Mouse (Mus musculus): ENCODE measurements around the gene Ckap2l. TPM values are rescaled to one million over a fixed set of nuclear protein-coding genes. Genes with fewer than 3 reads are reported as not detected.

The Ckap2l gene
- total RNA-seq, 2 experiments from 2014 or later = 0.59 to 0.63 TPM

- Histone ChIP-seq H3K27ac (peak overlapping the region; percentile 44), H3K4me3 (no peak overlapping the region)
- DNase-seq (ENCODE audit: extremely low spot score in 1 of 2, low spot score in 2 of 2) = peak in 1 of 2 experiments; percentile 19
- intact Hi-C loops (cut with DNase I) = no loop called here
- TF ChIP-seq CTCF (IDR thresholded peaks at IDR 0.05) = peak; percentile 8; the same call in 1 of the 2 replicates
These were observed 52.4 kb downstream of the Ckap2l start for GRCm38 (mm10) chr2:129244446-129245120.

DNA sequence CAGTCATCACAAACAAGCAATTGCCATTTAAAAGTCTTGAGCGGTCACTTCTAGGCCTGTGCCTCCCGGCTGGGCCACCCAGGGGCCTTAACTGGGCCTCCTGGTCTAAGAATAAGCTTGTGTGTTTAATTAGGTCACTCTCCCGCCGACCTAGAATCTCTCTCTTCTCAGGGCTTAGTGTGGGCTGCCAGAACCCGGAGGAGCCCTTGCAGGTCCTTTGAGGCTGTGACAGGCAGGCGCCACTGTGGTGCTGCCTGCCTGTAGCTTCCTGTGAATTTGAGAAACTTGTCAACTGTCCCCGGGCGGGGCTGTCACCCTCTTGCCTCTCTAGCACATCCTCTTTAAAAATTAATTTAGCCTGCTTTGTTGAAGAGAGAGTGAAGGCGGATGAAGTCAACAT, 53.2 kb downstream of the Ckap2l start:
- TF ChIP-seq CTCF (IDR thresholded peaks at IDR 0.05) = no peak
- DNase-seq (ENCODE audit: extremely low spot score in 1 of 2, low spot score in 2 of 2) = peak in 1 of 2 experiments; percentile 29
- no peak overlapping the region for H3K4me3 ChIP-seq
- peak overlapping the region; percentile 73; the same call in 1 of the 2 replicates for H3K27ac ChIP-seq
- intact Hi-C loops (cut with DNase I) = no loop called here

- no peak overlapping the region for H3K4me3 ChIP-seq
- intact Hi-C loops (cut with DNase I) = no loop called here
- no peak for DNase-seq (ENCODE audit: extremely low spot score in 1 of 2, low spot score in 2 of 2)
- no peak for TF ChIP-seq CTCF (IDR thresholded peaks at IDR 0.05)
- H3K27ac ChIP-seq = 0 out of 2 replicates have a peak overlapping the region, but pooled peaks have one; percentile 11
These were observed 54.0 kb downstream of the Ckap2l start for GRCm38 (mm10) chr2:129243005-129243404.

GRCm38 (mm10) chr2:129241845-129242833, 54.9 kb downstream of the Ckap2l start:
- no peak for TF ChIP-seq CTCF (IDR thresholded peaks at IDR 0.05)
- intact Hi-C loops (cut with DNase I) = no loop called here
- no peak overlapping the region for H3K27ac ChIP-seq
- no peak for DNase-seq (ENCODE audit: extremely low spot score in 1 of 2, low spot score in 2 of 2)
- H3K4me3 ChIP-seq = no peak overlapping the region

GRCm38 (mm10) chr2:129240726-129241432, 56.1 kb downstream of the Ckap2l start:
- TF ChIP-seq CTCF (IDR thresholded peaks at IDR 0.05) = no peak
- DNase-seq (ENCODE audit: extremely low spot score in 1 of 2, low spot score in 2 of 2) = peak in 1 of 2 experiments; percentile 36
- Histone ChIP-seq H3K4me3 (no peak overlapping the region), H3K27ac (no peak overlapping the region)
- intact Hi-C loops (cut with DNase I) = no loop called here

DNA sequence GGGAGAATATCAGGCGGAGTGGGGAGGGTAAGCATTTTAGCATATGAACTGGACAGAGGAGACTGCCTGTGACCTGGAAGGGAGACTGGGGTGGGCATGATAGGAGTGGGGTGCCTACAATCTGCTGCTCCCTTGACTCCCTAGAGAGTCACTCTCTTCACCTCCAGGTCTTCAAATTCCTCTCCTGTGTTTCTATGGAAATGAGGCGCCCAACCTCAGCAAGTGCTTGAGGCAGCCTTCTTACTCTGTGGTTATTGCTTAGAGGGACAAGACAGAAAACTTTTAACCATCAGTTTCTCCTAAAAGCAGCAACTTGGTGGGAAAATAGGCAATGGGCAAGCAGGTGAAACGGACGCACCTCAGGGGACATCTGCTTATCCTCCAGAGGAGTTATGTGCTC, 60.5 kb downstream of the Ckap2l start:
- TF ChIP-seq CTCF (IDR thresholded peaks at IDR 0.05) = no peak
- no peak overlapping the region for H3K4me3 ChIP-seq
- intact Hi-C loops (cut with DNase I) = no loop called here
- H3K27ac ChIP-seq = no peak overlapping the region
- no peak for DNase-seq (ENCODE audit: extremely low spot score in 1 of 2, low spot score in 2 of 2)

- DNase-seq (ENCODE audit: extremely low spot score in 1 of 2, low spot score in 2 of 2) = no peak
- Histone ChIP-seq H3K4me3 (no peak overlapping the region), H3K27ac (no peak overlapping the region)
- intact Hi-C loops (cut with DNase I) = no loop called here
- TF ChIP-seq CTCF (IDR thresholded peaks at IDR 0.05) = no peak
These were observed 62.3 kb downstream of the Ckap2l start for GRCm38 (mm10) chr2:129234731-129235130.

- TF ChIP-seq CTCF (IDR thresholded peaks at IDR 0.05) = no peak
- intact Hi-C loops (cut with DNase I) = no loop called here
- Histone ChIP-seq H3K4me3 (no peak overlapping the region), H3K27ac (no peak overlapping the region)
- DNase-seq (ENCODE audit: extremely low spot score in 1 of 2, low spot score in 2 of 2) = no peak
These were observed 63.1 kb downstream of the Ckap2l start for GRCm38 (mm10) chr2:129233803-129234477.

GRCm38 (mm10) chr2:129233218-129233617, 63.8 kb downstream of the Ckap2l start:
- Histone ChIP-seq H3K27ac (no peak overlapping the region), H3K4me3 (no peak overlapping the region)
- intact Hi-C loops (cut with DNase I) = no loop called here
- no peak for TF ChIP-seq CTCF (IDR thresholded peaks at IDR 0.05)
- DNase-seq (ENCODE audit: extremely low spot score in 1 of 2, low spot score in 2 of 2) = no peak

GRCm38 (mm10) chr2:129232484-129232883, 64.5 kb downstream of the Ckap2l start:
- peak in 1 of 2 experiments; percentile 31 for DNase-seq (ENCODE audit: extremely low spot score in 1 of 2, low spot score in 2 of 2)
- no peak for TF ChIP-seq CTCF (IDR thresholded peaks at IDR 0.05)
- no peak overlapping the region for H3K4me3 ChIP-seq
- H3K27ac ChIP-seq = peak overlapping the region; percentile 15; the same call in 1 of the 2 replicates
- intact Hi-C loops (cut with DNase I) = loop anchor here (1.0 kb wide), 1 partner anchor 49 kb away; no protein-coding TSS in a partner anchor

GRCm38 (mm10) chr2:129232023-129232422, 65.0 kb downstream of the Ckap2l start:
- no peak overlapping the region for H3K4me3 ChIP-seq
- H3K27ac ChIP-seq = peak overlapping the region; percentile 15; the same call in 1 of the 2 replicates
- intact Hi-C loops (cut with DNase I) = loop anchor here (1.0 kb wide), 1 partner anchor 49 kb away; no protein-coding TSS in a partner anchor
- DNase-seq (ENCODE audit: extremely low spot score in 1 of 2, low spot score in 2 of 2) = peak; percentile 75 to 86
- no peak for TF ChIP-seq CTCF (IDR thresholded peaks at IDR 0.05)
